Mouse (Mus musculus) liver, embryonic 14.5 days (tissue): ENCODE data around the gene Acta1. TPM values are rescaled to one million over a fixed set of nuclear protein-coding genes. Genes with fewer than 3 reads are reported as not detected.

ENCODE experiments used
- ATAC-seq: fragments of 200-750 bp; cut with Nextera tagmentation; 2 replicates; pipeline ENCODE4 v1.8.0; 2017; ENCODE audit warnings: moderate number of reproducible peaks, mild to moderate bottlenecking, moderate library complexity; ENCODE audit not compliant: insufficient read depth
- DNase-seq, 3 experiments: peaks; one replicate each; pipeline ENCODE4 v3.0.0-alpha.2; 2012 to 2013; ENCODE audit warnings: low read depth in 3 of 3, low spot score in 3 of 3
- H3K27ac ChIP-seq: fragments of 300-500 bp; sonication (generic); 2 replicates; pipeline ENCODE4 v1.5.1; 2014; ENCODE audit warnings: moderate library complexity, mild to moderate bottlenecking, control low read depth, inconsistent platforms
- H3K27me3 ChIP-seq: fragments of 300-500 bp; sonication (generic); 2 replicates; pipeline ENCODE4 v1.6.1; 2014; ENCODE audit warnings: mild to moderate bottlenecking, low read length, moderate library complexity; ENCODE audit not compliant: control insufficient read depth, insufficient read depth
- H3K36me3 ChIP-seq: fragments of 300-500 bp; sonication (generic); replicated peaks from 2 replicates; pipeline ENCODE4 v1.6.1; 2014; ENCODE audit warnings: low read depth; ENCODE audit not compliant: control insufficient read depth, insufficient read depth
- H3K4me1 ChIP-seq, 2 experiments: fragments of 200-500 bp in 1 of 2; fragments of 300-500 bp in 1 of 2; sonication (generic) in 1 of 2; replicated peaks; 2 replicates each; pipeline ENCODE4 v1.6.1; 2012 to 2014; ENCODE audit warnings: antibody characterized with exemption in 1 of 2, inconsistent platforms in 1 of 2, low read length in 1 of 2; ENCODE audit not compliant: control insufficient read depth in 2 of 2, insufficient read depth in 2 of 2
- H3K4me2 ChIP-seq: fragments of 300-500 bp; sonication (generic); 2 replicates; pipeline ENCODE4 v1.6.1; 2014; ENCODE audit warnings: low read depth, mild to moderate bottlenecking, control low read depth, moderate library complexity
- H3K4me3 ChIP-seq, 2 experiments: fragments of 200-500 bp in 1 of 2; fragments of 300-500 bp in 1 of 2; sonication (generic) in 1 of 2; 2 replicates each; pipeline ENCODE4 v1.5.1; 2012 to 2014; ENCODE audit warnings: low read depth in 2 of 2, low read length in 2 of 2, mild to moderate bottlenecking in 2 of 2, control low read depth in 1 of 2, inconsistent platforms in 1 of 2, moderate library complexity in 1 of 2; ENCODE audit not compliant: insufficient read depth in 1 of 2
- H3K9ac ChIP-seq: fragments of 300-500 bp; sonication (generic); replicated peaks from 2 replicates; pipeline ENCODE4 v1.6.1; 2014; ENCODE audit warnings: mild to moderate bottlenecking, control low read depth, moderate library complexity
- H3K9me3 ChIP-seq: fragments of 300-500 bp; sonication (generic); 2 replicates; pipeline ENCODE4 v1.6.1; 2016; ENCODE audit warnings: low read length, mixed read lengths; ENCODE audit not compliant: control insufficient read depth
- CTCF ChIP-seq: IDR thresholded peaks from 2 replicates; pipeline ENCODE4 v1.5.1; 2016; ENCODE audit warnings: antibody characterized with exemption, low read depth, control low read depth
- EP300 ChIP-seq: IDR thresholded peaks from 2 replicates; pipeline ENCODE4 v1.6.1; 2016; ENCODE audit warnings: antibody characterized with exemption, low read depth
- WGBS: fragments of 180-500 bp; shearing (Covaris S2); extraction: QIAGEN DNeasy Blood & Tissue Kit; methylation state at CpG from one replicate; pipeline ENCODE4 v1.1.7; 2014; ENCODE audit not compliant: insufficient replicate concordance; 5-methylcytosine and 5-hydroxymethylcytosine counted together
- polyA plus RNA-seq, 2 experiments: library from polyadenylated mRNA; depleted of rRNA in 1 of 2; stranded (reverse) in 1 of 2; unstranded in 1 of 2; fragments of >200 nt; fragmentation: Nextera tagmentation in 1 of 2; extraction: Ambion mirVana in 1 of 2; gene quantifications; 2 replicates each; pipeline versions ENCODE4 v1.2.1 to v1.2.3; 2012 to 2014

The Acta1 gene
- polyA plus RNA-seq, 2 experiments, result 0.83 to 2.2 TPM

DNA sequence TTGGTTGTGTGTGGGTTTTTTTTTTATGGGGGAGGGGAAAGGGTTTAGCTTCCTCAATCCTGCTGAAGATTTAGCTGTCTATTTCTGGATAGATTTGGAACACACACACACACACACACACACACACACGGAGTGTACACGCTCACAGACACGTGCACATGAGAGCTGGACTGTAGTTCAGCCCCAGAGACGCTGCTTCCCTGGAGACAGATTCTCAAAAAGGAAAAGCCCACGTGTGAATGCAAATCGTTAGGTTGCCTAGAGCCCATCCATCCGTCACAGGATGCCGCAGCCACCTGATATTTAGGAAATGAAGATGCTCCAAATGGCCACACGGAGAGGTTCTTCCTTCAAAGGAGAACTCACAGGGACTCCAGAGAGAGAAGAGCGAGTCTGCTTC, 14.3 kb downstream of the Acta1 start:
- Histone ChIP-seq H3K36me3 (no peaks in the 10 kb centered on the region), H3K4me3 (no peak overlapping the region), H3K27ac (no peak overlapping the region), H3K9ac (no peak overlapping the region), H3K27me3 (peaks cover 3% of the 10 kb centered on the region; the same call in 1 of the 2 replicates), H3K9me3 (no peaks in the 10 kb centered on the region), H3K4me1 (0 out of 4 replicates have a peak, but pooled peaks cover 0 to 3% of the 10 kb centered on the region in 2 experiments), H3K4me2 (no peak overlapping the region)
- no peak for DNase-seq
- ATAC-seq, result no peak
- WGBS, result 40% methylated on average over 10 of the region's 10 CpGs
- no peak for TF ChIP-seq CTCF
- TF ChIP-seq EP300, result no peak

DNA sequence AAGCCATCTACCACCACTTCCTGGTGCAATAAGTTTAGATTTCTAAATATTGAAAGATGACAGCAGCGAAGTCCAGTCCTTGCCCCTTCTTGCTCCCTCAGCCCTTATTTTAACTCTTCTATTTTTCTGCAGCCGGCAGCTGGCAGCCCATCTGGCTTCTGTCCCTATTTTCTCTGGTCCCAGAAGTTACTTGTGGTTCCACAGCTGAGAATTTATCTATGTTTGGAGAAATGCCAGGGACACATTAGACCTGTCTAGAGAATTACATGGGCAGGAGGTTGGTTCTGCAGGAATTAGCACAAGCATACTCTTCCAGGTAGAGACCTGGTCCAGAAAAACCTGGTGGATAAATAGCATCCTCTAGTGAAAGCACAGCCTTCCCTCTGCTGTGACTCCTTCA, 16.7 kb downstream of the Acta1 start:
- H3K9ac ChIP-seq, result no peak overlapping the region
- H3K4me2 ChIP-seq, result no peak overlapping the region
- no peak for ATAC-seq
- H3K4me1 ChIP-seq, result 0 out of 4 replicates have a peak, but pooled peaks cover 0 to 3% of the 10 kb centered on the region in 2 experiments
- no peak for DNase-seq
- TF ChIP-seq EP300 (no peak), CTCF (no peak)
- H3K9me3 ChIP-seq, result no peaks in the 10 kb centered on the region
- H3K27me3 ChIP-seq, result no peaks in the 10 kb centered on the region
- no peaks in the 10 kb centered on the region for H3K36me3 ChIP-seq
- 62% methylated on average over 2 of the region's 2 CpGs for WGBS
- no peak overlapping the region for H3K27ac ChIP-seq
- H3K4me3 ChIP-seq, result no peak overlapping the region

DNA sequence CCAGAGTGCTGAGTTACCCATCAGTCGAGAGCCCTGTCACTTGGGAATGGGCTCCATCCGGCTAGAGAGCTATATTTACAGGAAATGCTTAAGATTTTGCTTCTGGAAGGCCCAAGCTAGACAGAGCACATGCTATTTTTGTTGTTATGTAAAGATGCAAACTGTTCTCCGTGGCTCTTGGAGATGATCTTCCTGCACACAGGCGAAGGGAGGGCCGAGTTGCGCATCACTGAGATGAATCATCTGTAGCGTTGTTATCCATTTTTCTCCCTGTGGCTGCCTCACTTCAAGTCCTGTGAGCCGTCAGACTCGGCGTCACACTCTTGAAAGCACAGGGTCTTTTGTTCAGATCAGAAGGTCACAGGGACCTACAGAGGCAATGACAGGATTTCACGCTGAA, 20.2 kb downstream of the Acta1 start:
- TF ChIP-seq CTCF, result no peak
- Histone ChIP-seq H3K9ac (no peak overlapping the region), H3K4me1 (0 out of 4 replicates have a peak, but pooled peaks cover 0 to 3% of the 10 kb centered on the region in 2 experiments), H3K27ac (no peak overlapping the region), H3K9me3 (no peaks in the 10 kb centered on the region), H3K4me3 (no peak overlapping the region), H3K36me3 (no peaks in the 10 kb centered on the region), H3K4me2 (no peak overlapping the region), H3K27me3 (no peaks in the 10 kb centered on the region)
- DNase-seq (no peak), ATAC-seq (no peak)
- WGBS, result 72% methylated on average over 11 of the region's 11 CpGs

DNA sequence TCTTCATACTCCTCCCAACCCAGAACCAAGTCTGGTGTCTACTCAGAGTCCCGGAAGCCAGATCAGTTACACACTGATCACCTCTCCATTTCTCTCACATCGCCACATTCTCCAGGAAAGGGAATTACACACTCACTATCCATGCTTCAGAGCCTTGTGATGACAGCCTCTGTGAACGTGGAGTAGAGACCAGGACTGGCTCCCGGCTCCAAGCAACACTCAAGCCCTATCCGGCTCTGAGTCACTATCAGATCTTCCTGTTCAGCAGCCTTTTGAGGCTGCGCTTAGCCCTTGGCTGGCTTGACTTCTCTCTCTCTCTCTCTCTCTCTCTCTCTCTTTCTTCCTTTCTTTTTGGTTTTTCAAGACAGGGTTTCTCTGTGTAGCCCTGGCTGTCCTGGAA, 21.2 kb downstream of the Acta1 start:
- ATAC-seq (no peak), DNase-seq (no peak)
- Histone ChIP-seq H3K36me3 (no peaks in the 10 kb centered on the region), H3K9ac (no peak overlapping the region), H3K4me1 (0 out of 4 replicates have a peak, but pooled peaks cover 0 to 3% of the 10 kb centered on the region in 2 experiments), H3K27ac (no peak overlapping the region), H3K27me3 (no peaks in the 10 kb centered on the region), H3K4me2 (no peak overlapping the region), H3K4me3 (no peak overlapping the region), H3K9me3 (no peaks in the 10 kb centered on the region)
- TF ChIP-seq EP300 (no peak), CTCF (no peak)
- WGBS, result 56% methylated on average over 6 of the region's 6 CpGs

DNA sequence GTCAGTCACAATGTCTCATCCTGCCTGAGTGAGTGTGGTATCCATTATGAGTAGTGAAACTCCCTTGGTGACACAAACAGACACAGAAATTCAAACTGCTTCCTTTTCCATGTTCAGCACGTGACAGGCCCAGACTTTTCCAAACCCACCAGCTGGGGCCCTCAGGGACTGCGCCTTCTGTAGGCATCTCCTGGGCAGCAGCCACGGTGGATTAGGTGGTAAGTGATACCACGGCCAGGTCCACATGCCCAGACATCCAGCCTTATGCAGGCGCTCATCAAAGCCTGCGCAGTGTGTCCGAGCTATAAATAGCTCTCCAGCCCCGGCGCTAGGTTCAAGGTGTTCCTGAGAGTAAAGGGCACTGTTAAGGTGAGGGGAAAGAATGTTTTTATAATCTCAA, 22.5 kb downstream of the Acta1 start:
- H3K9ac ChIP-seq, result no peak overlapping the region
- no peak for ATAC-seq
- DNase-seq, result no peak
- TF ChIP-seq EP300, result no peak
- TF ChIP-seq CTCF, result no peak
- H3K4me3 ChIP-seq, result no peak overlapping the region
- no peak overlapping the region for H3K4me2 ChIP-seq
- no peak overlapping the region for H3K27ac ChIP-seq
- H3K36me3 ChIP-seq, result no peaks in the 10 kb centered on the region
- H3K4me1 ChIP-seq, result 0 out of 4 replicates have a peak, but pooled peaks cover 0 to 3% of the 10 kb centered on the region in 2 experiments
- no peaks in the 10 kb centered on the region for H3K9me3 ChIP-seq
- no peaks in the 10 kb centered on the region for H3K27me3 ChIP-seq
- WGBS, result 71% methylated on average over 9 of the region's 9 CpGs
